Mouse (Mus musculus) left cerebral cortex, adult 9 months (tissue): ENCODE data around the gene Ablim1.

Source experiments
- DNase-seq, 2 experiments: peaks; one replicate each; pipeline ENCODE4 v3.0.0; 2022; ENCODE audit warnings: low spot score in 2 of 2

Ablim1 gene

DNA sequence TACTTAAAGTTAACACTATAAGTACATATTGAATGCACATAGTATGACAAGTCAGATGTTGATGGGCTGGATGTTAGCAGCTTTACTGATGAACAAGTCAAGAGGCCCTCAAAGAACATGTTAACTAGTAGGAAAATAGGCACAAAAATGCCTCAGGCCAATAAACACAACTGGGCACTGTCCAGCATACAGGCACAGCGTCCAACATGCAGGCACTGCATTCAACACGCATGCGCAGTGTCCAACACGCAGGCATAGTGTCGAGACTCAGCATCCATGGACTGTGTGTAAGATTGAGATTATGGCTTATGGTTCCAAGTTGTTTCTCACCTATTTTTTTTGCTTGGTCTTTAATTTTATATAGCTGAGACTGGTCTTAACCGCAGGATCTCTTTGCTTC is 92.1 kb downstream of the Ablim1 start:
- DNase-seq = no peak

DNA sequence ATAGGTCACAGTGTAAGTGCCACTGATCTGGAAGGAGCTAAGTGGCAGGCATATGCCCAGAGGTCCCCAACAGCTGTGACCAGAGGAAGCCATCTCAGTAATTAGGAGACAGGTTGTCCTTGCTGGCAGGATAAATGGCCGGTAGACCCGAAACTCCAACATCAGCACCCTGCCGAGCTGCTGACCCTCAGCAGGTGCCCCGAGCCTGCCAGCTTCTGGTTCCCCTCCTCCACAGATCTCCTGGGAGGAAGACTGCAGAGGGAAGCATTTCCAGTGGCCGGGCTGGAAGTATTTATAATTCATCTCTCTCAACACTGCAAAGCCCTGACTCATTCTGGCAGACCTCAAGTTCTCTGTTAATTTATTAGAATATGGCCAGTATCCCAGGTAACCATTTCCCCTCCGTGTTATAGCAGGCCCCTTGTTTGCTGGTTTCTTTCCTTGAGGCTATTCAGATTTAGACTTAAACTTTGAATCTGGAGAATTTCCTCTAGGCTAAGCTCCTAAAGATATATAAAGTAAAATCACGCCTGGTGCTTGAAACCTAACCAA is 93.0 kb downstream of the Ablim1 start:
- DNase-seq = no peak

DNA sequence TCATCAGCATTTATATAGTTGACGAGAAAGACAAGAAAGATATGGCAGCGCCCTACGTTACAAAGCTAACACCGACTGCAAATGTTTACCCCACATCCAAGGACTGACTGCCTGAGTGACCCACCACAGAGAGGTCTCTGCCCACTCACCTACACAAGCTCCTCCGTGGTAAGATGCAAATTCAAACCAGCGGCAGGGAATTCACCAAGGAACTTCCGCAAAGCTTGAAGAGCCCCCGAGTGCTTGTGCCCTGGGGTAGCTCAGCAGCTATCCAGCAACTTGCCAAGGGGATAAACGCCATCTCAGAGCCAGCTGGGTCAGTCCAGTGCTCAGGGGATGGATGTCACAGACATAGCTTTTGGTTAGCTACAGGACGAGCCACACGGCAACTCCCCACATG is 95.0 kb downstream of the Ablim1 start:
- no peak for DNase-seq

DNA sequence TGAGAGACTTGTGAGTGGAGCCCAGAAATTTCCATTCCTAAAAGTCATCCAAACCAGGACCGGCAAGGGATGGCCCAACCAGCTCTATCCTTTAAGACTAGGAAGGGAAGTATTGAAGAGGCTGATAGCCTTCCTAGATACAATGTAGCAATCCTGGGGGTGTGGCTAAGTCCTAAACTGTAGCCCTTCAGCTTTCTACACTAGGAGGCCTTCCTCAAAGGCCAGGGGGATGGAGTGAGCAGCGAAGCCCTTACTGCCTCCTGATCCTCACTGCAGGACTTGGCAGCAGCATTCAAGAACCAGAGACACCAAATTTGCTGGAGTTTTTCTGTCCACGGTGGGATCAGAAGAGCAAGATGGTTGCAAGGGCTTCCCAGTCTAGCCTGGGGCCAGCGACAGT is 97.6 kb downstream of the Ablim1 start:
- no peak for DNase-seq

DNA sequence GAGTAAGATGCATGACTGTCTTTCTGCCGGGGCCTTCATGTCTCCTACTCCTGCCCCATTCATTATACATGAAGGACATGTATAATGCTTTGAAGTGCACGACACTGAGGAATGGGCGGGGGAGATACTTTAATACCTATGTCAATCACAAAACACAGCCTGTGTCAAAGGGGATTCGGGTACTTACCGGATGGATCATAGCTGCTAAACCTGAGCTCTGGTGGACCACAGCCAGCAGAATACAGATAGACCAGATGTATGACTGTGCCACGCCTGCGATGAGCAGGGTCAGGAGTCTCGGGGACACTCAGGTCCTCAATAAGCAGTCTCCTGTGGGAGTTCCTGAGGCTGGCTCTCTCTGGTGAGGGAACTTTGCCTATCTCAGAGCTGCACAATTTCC is 99.2 kb downstream of the Ablim1 start:
- no peak for DNase-seq

DNA sequence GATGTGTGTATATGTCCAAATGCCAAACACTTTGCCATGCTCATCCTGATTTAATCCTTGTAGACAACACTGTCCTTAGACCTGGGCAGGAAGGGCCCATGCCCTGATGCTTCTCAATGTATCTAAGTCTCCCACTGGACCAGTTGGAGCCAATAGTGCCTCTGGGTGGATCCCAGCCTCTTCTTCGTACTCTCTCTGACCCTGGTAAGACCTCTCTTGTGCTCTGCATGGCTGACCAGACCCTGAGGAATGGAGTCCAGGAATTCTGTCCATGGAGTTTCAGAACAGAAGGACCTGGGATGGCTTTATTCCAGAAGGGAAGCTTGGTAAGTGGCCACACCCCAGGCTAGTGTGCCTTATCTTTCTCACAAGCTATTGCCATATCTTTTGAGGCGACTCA is 102.3 kb downstream of the Ablim1 start:
- no peak for DNase-seq

DNA sequence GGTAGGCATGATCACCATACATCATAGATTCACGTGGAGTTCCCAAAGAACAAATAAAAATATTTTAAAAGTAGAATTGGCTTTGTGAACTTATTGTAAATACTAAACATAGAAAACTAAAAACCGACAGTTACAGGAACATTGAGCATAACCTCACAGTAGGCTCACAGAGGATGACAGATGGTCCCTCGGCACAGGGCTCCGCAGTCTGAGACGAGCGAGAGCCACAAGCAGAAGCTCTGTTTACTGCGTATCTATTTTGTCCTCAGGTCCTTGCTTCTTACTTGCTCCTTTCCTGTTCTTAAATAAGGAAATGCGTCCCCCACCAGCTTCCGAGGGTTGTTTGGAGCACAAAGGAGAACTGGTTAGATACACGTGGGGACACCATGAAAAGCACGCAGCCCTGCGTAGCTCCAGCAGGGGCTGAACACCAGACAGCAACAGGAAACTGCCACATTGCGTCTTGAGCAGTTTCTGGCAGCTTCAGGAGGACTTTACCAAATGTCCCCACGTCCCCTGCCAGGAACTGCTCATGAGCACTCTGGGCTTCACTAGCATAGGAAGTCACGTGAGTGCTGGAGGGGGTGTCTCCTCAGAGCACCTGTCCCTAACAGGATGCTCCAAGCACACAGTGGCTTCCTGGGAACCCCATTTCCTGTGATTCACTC is 103.1 kb downstream of the Ablim1 start:
- peak in 1 of 2 experiments; percentile 72 for DNase-seq

DNA sequence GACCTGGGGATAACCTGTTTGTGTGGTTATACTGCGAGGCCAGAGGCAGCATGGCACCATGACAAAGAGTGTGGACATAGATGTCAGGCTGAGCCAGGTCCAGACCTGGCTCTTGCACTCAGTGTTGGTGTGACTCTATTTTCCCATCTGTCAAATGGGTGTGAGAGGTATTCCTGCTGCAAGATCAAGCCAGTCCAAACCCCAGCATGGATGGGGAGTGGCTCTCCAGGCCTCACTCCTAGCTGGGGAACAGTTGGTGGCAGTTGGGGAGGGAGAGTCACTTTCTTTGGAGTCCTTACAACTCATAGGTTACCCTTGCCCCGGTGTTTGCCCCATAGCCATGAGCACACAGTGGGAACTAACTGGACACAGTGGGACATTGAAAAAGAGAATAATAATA is 103.8 kb downstream of the Ablim1 start:
- no peak for DNase-seq

DNA sequence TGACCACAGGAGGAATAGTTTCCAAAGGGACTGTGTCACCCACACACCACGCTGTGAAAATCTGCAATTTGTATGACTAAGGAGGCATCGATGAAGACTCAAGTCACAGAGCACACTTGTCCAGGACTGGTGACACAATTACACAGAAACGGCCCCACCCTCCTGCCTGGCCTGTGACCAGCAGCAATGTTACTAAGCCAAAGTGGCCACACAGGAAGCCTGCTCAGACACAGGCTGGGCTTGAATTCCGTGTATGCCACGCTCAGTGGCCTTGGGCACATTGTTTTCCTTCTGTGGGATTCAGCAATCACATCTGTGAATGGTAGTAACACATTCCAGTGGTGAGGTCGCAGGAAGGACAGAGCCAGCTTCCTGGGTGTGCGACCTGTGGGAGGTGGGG is 110.6 kb downstream of the Ablim1 start:
- no peak for DNase-seq

DNA sequence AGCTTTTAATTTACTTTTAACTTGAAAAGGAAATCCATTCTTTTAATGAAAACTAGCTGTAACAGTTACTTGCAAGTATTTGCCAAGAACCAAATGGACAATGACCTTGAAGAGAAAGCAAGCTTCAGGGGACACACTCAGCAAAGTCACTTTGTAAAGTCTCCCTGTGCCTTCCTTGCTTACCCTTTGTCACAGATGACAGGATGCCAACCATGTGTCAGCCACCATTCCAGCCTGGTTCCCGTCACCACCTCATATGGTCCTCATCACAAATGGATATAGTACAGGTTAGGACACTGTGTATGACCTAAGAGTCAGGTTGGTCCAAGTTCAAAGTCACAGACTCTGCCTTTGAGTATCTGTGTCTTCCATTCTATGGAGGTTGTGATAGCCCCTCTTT is 112.2 kb downstream of the Ablim1 start:
- no peak for DNase-seq

DNA sequence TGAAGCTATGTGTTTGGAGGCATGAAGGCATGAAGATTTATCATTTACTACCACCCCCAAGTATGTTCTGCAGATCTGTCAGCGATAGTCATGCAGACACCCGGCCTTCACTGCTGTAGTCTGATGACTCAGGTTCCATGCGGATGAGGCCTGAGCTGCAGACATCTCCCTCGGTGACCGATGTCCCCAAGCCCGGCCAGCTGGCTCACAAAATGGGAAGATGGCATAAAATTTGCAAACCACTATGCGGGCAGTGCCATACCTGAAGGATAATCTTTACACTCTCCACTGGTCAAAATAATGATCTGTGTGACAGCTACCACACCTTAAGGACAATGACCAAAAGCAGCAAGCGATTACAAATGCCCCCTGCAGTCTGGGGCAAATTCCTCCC is 113.6 kb downstream of the Ablim1 start:
- DNase-seq = no peak

DNA sequence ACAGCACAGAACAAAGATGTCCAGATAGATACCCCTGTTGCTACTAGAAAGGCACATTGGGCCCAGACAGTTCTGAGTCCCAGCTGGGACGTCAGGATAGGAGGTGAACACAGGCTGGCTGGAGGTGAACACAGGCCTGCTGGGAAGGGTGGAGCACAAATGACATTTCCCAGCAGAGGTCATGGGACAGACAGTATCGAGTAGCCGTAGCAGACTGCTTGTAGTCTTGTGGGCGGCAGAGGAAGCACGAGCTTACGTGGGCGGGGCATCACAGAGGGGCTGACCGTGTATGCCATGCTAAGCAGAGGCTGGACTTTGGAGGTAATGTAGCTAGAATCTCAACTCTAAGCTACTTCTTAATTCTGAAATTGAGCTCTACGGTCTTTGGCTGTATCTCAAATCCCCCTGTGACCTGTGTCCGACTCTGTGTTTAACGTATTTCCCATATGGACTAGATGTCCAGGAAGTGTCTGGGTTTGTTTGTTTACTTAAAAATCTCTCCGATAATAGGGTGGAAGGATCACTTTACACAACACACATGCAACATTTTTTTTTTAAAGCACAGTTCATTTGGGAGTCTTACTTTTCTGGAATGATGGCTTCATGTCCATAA is 114.1 kb downstream of the Ablim1 start:
- DNase-seq = no peak

DNA sequence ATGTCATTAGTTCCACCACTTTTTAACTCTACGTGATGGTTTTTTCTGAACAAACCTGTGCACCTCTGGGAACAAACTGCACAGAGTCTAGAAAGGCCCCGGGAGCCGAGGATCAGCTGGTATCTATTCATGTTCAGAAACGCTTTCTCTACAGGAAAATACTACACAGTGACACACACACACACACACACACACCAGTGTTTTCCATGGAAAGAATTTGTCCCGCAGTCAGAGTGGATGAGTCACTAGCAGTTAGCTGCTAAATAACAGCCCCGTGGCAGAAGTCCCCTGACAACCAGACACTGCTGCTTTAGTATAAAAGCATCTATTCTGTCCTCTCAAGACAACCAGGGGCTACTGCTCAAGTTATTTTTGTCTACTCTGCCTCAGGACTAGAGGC is 115.4 kb downstream of the Ablim1 start:
- no peak for DNase-seq

DNA sequence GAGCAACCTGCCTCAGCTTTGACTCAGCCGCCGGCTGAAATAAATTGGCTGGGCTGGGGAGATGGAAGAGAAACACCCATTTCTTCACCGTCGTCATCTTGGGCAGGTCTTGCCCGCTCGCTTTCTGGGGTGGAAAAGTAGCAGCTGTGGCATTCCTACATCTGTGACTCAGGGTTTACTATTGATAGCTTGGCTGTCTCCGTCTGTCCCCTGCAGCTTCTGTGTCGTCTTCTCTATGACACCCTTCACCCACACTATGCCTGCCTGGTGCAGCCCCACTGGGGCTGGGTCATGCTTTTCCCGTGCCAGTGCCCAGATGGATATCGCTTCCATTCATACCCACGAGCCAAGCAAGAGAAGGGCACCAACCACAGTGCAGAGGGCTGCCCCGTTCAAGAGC is 116.2 kb downstream of the Ablim1 start:
- DNase-seq = peak; percentile 45 to 56

DNA sequence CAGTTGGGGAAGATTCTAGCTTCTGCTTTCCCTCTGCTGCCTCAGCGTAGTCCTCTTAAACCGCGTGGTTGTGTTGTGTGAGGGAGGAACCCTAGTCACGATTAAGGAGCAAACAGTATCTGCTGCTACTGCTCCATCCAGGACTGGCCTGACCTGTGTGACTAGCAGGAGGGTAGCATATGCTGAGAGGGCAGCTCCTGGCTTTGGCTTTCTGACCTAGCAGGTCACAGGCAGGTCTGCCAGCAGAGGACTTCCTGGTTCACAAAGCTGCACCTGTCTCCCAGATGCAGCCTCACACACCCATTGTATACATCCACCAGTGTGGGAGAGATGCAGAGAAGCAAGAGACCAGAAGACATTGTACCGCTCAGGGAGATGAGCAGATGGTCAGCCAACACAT is 116.7 kb downstream of the Ablim1 start:
- peak in 1 of 2 experiments; percentile 50 for DNase-seq

DNA sequence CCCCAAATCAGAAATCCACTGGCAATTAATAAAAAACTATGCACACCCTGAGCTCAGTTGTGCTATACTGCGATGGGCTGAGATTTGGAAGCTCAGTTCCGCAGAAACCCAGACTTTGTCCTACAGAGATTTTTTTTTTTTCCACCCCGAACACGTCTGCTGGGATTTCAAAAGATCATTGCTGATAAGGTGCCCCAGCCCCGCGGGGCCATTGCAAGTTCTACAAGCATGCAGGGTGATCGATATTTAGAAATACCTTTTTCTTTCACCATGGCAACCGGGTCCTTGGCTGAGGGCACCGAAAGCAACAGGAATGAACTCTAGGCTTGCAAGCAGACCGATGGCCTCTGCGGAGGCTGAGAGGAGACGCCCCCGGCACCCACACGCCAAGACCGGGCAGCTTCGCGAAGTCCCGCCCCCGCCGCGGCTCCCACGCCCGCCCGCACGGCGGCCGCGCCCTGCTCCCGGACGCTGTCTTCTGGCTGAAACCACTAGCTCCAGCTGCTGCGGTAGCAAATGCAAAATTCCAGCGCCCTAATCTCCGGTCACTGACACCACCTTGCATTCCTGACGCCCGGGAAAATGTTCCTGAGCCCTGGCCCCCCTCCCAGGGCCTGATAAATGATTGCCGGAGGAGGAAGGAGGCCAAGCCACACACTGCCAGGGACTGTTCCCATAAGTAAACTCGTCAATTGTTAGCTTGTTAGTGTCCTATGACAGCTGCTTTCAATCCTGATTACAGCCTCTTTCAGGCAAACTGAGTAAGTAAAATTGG is 117.5 kb downstream of the Ablim1 start:
- peak in 1 of 2 experiments; percentile 57 for DNase-seq

DNA sequence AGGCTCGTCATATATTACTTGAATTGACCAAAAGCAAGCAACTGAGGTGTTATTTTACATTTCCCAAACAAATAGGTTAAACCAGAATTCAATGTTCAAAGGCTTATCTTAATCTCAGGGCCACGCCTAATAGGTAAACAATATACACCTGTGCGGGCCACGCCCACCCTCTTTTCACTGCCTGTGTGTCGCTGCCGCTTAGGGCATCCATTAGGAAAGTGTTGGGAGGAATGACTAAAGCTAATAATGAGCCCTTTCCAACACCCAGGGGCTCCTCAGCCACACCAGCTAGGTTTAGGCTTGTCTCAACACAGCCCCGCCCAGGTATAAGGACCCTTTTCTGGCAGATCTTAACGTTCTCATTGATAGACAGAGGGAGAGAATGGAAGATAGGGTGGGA is 118.1 kb downstream of the Ablim1 start:
- DNase-seq = no peak

DNA sequence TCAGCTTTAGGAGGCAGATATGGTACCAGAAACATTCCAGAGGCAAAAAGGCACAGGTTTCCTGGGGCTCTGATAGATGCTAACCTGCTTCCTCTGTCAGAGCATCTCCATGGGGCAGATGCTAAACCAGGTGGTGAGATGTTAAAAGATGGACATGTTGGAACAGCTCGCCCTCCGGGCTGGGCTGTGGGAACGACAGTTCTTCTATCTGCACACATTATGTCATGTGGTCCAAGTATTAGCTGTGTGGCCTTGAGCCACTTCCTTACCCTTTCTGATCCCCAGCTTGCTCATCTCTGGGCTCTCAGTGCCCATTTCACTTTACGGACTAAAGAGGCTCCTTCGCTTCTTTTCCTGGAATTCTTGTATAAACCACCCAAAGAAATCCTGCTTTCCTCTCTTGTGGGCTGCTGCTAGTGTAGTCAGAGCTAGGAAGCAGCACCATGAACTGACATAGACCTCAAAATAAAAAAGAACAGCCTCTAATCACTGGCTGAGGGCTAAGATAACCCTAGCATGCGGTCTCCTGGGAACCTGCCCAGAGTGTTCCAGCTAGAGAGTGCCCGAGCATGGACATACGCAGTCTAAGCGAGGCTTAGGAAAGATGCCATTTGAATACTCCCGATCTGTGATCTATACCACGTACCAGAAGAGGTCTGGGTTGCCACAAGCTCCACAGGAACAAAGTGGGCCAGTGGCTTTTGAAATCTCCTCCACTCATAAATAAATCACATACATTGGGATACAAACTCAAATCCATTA is 119.4 kb downstream of the Ablim1 start:
- no peak for DNase-seq

DNA sequence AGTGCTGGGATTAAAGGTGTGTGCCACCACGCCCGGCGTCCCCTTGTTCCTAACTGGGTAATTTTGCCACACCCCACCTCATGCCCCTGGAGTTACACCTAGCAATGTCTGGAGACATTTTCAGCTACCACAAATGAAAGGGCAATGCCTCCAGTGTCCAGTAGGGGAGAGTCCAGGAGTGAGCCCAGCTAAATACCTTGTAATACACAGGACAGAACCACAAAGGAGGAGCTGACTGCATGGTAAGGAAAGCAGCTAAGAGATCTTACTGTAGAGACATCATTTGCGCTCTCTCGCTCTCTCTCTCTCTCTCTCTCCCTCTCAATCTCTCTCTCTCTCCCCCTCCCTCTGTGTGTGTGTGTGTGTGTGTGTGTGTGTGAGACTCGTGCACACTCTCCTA is 120.8 kb downstream of the Ablim1 start:
- no peak for DNase-seq

DNA sequence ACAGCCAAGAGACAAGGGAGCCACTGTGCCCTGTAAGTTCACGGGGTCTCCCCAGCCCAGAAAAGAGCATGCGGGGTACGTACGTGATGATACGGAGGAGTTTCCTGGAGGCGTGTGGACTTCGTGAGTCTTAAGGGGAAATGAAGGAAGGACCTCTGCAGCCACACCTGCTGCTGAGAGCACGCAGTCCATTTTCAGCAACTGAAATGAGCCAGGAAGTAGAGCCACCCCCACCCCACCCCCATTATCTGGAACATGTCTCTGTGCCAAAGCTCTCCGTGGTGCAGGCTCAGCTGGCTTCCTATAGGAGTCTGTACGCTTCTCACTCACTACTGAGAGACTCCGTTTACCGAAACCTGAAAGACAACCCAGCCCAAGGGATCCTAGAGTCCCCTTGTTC is 121.3 kb downstream of the Ablim1 start:
- no peak for DNase-seq

DNA sequence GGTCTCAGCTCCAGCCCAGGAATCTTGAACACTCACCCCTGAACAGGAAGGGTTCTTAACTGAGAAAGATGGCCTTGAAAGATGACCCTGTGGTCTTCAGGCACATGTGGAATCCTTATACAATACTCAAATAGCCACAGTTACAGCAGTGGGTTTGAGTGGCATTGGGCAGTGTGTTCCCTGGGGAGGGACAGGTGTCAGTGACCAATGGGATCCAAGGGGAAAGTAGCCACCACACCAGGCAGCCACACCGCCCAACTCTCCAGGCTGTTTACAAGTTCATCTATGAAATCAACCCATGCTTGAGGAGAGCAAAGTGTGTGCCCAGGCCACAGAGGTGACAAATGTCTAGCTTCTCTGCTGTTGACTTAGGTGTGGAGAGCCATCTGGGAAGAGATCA is 123.6 kb downstream of the Ablim1 start:
- DNase-seq = no peak

DNA sequence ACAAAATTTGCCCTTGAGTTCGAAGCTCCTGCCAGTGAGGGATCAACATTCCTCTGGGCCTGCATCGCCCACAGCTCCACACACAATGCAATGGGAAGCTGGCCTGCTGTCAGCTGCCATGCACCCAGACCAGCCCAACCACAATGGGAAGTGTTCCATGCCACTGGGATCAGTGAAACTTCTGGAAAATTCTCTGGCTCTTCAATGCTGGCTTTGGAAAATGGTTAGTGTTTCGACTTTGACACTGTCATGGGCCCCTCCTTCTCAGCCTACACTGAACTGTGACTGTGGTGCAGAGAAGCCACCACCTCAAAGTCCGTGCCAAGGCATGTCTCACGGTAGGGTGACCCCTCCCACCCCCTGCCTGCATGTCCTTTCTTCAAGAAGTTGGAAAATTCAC is 125.3 kb downstream of the Ablim1 start:
- DNase-seq = no peak
